Mouse (Mus musculus): ENCODE data around the gene Kcng1. TPM values are rescaled to one million over a fixed set of nuclear protein-coding genes. Genes with fewer than 3 reads are reported as not detected.
A peak's percentile ranks its signal among the peaks of the same experiment; 100 is the strongest.

The Kcng1 gene
- polyA plus RNA-seq, 1 experiment from 2014 or later, result 0.50 TPM

GRCm38 (mm10) chr2:168229116-168230025 lies 52.2 kb downstream of the Kcng1 start:
- Histone ChIP-seq H3K9me3 (replicated peaks; ENCODE audit: control insufficient read depth, low read length) (no peaks in the 10 kb centered on the region), H3K4me3 (ENCODE audit: low read depth, low read length) (peak overlapping the region; percentile 100), H3K27ac (replicated peaks; ENCODE audit: low read depth, low read length) (no peak overlapping the region), H3K9ac (replicated peaks; ENCODE audit: low read length) (peak overlapping the region; percentile 88), H3K27me3 (ENCODE audit: control insufficient read depth, insufficient read depth, low read length) (no peaks in the 10 kb centered on the region), H3K36me3 (replicated peaks; ENCODE audit: control insufficient read depth, insufficient read depth, low read depth, low read length) (peaks cover 2% of the 10 kb centered on the region; the same call in 1 of the 2 replicates), H3K4me1 (ENCODE audit: control insufficient read depth, insufficient read depth, low read length) (peaks cover 4% of the 10 kb centered on the region), H3K4me2 (ENCODE audit: low read depth, low read length) (peak overlapping the region; percentile 99)
- DNase-seq (ENCODE audit: low spot score) (no peak), ATAC-seq (replicated peaks; ENCODE audit: insufficient number of reproducible peaks, low FRiP score, low TSS enrichment, low read depth) (no peak; the same call in 1 of the 2 replicates)
- 20% methylated on average over 41 of the region's 41 CpGs for WGBS

- DNase-seq (ENCODE audit: low spot score), result no peak
Observed at GRCm38 (mm10) chr2:168223326-168223725, 58.2 kb downstream of the Kcng1 start.

GRCm38 (mm10) chr2:168213788-168214397 lies 67.6 kb downstream of the Kcng1 start:
- H3K27me3 ChIP-seq (ENCODE audit: control insufficient read depth, insufficient read depth, low read length), result no peaks in the 10 kb centered on the region
- H3K27ac ChIP-seq (replicated peaks; ENCODE audit: low read depth, low read length), result no peak overlapping the region
- DNase-seq (ENCODE audit: low spot score), result no peak
- no peak overlapping the region for H3K4me3 ChIP-seq (ENCODE audit: low read depth, low read length)
- H3K36me3 ChIP-seq (replicated peaks; ENCODE audit: control insufficient read depth, insufficient read depth, low read depth, low read length), result peaks cover 6% of the 10 kb centered on the region
- no peak overlapping the region for H3K9ac ChIP-seq (replicated peaks; ENCODE audit: low read length)
- H3K4me2 ChIP-seq (ENCODE audit: low read depth, low read length), result no peak overlapping the region
- WGBS, result 52% methylated on average over 5 of the region's 5 CpGs
- H3K9me3 ChIP-seq (replicated peaks; ENCODE audit: control insufficient read depth, low read length), result no peaks in the 10 kb centered on the region
- ATAC-seq (replicated peaks; ENCODE audit: insufficient number of reproducible peaks, low FRiP score, low TSS enrichment, low read depth), result no peak
- no peaks in the 10 kb centered on the region for H3K4me1 ChIP-seq (ENCODE audit: control insufficient read depth, insufficient read depth, low read length)

More at GRCm38 (mm10) chr2:168223326-168223725, 58.2 kb downstream of the Kcng1 start:
- H3K4me3 ChIP-seq (ENCODE audit: low read depth, low read length), result no peak overlapping the region
- no peaks in the 10 kb centered on the region for H3K27me3 ChIP-seq (ENCODE audit: control insufficient read depth, insufficient read depth, low read length)
- no peak overlapping the region for H3K27ac ChIP-seq (replicated peaks; ENCODE audit: low read depth, low read length)
- H3K4me2 ChIP-seq (ENCODE audit: low read depth, low read length), result no peak overlapping the region
- no peak for ATAC-seq (replicated peaks; ENCODE audit: insufficient number of reproducible peaks, low FRiP score, low TSS enrichment, low read depth)
- 83% methylated on average over 6 of the region's 6 CpGs for WGBS
- no peaks in the 10 kb centered on the region; the same call in 1 of the 2 replicates for H3K4me1 ChIP-seq (ENCODE audit: control insufficient read depth, insufficient read depth, low read length)
- H3K36me3 ChIP-seq (replicated peaks; ENCODE audit: control insufficient read depth, insufficient read depth, low read depth, low read length), result peaks cover 5% of the 10 kb centered on the region
- H3K9ac ChIP-seq (replicated peaks; ENCODE audit: low read length), result no peak overlapping the region
- no peaks in the 10 kb centered on the region for H3K9me3 ChIP-seq (replicated peaks; ENCODE audit: control insufficient read depth, low read length)

Other genes with a start within 250 kb of the Kcng1 start
- 4.8 and 5.1 TPM in 2 replicates for gene Pard6b, start 200.7 kb downstream of the Kcng1 start, polyA plus RNA-seq (2014; fragmentation: Nextera tagmentation; extraction: Ambion mirVana)
- gene Adnp, start 74.6 kb downstream of the Kcng1 start, polyA plus RNA-seq (2014; fragmentation: Nextera tagmentation; extraction: Ambion mirVana), result 3.3 and 10.1 TPM in 2 replicates
- 27.1 and 27.2 TPM in 2 replicates for gene Gm20716, start 51.4 kb downstream of the Kcng1 start, polyA plus RNA-seq (2014; fragmentation: Nextera tagmentation; extraction: Ambion mirVana)
- gene Dpm1, start 51.1 kb downstream of the Kcng1 start, polyA plus RNA-seq (2014; fragmentation: Nextera tagmentation; extraction: Ambion mirVana), result 69.2 and 78.5 TPM in 2 replicates
- gene Mocs3, start 51.1 kb downstream of the Kcng1 start, polyA plus RNA-seq (2014; fragmentation: Nextera tagmentation; extraction: Ambion mirVana), result 7.6 and 8.4 TPM in 2 replicates